14 mouse cellular contexts compared by ENCODE assay signal in genomic region chr12:79878766-79879092, GRCm38 (mm10).
A peak's percentile ranks its signal among the peaks of the same experiment; 100 is the strongest.
DNase-seq lines count a peak whose midpoint lies in the region; ATAC-seq and TF ChIP-seq lines count a peak whose summit lies in the region.
"Had no signal": no experiment of that assay in that cellular context is flagged by ENCODE, and none has a peak within 500 bp of the region (broad histone marks: within the 10 kb centered on the region; RNA-seq: fewer than 3 reads in every experiment).

No protein-coding gene starts in this region.

- 64% methylated on average over 5 of the region's 5 CpGs for WGBS in heart, embryonic 13.5 days
- WGBS in lung, embryonic 16.5 days = 45% methylated on average over 5 of the region's 5 CpGs
- 44% methylated on average over 5 of the region's 5 CpGs for WGBS in embryonic facial prominence, embryonic 15.5 days
- WGBS in limb, embryonic 14.5 days = 27% methylated on average over 5 of the region's 5 CpGs
- 88% methylated on average over 5 of the region's 5 CpGs for WGBS in thymus, adult 2 months

- TF ChIP-seq POLR2A in limb, embryonic 14.5 days (IDR thresholded peaks at IDR 0.05; ENCODE audit: borderline replicate concordance, extremely low read depth, insufficient read depth, insufficient read length) = no peak
- no peak for TF ChIP-seq POLR2A in thymus, adult 2 months (IDR thresholded peaks at IDR 0.05; ENCODE audit: control insufficient read depth, extremely low read depth, insufficient read depth, low read length, poor library complexity)

- no peak for TF ChIP-seq CTCF in thymus, adult 2 months (IDR thresholded peaks at IDR 0.05; ENCODE audit: borderline replicate concordance, control insufficient read depth, extremely low read depth, insufficient read depth, low read length, poor library complexity)

- no peak overlapping the region for H3K4me3 ChIP-seq in heart, embryonic 13.5 days
- no peak overlapping the region for H3K4me3 ChIP-seq in lung, embryonic 16.5 days (ENCODE audit: low read length)
- no peak overlapping the region for H3K4me3 ChIP-seq in embryonic facial prominence, embryonic 15.5 days (replicated peaks)
- H3K4me3 ChIP-seq in limb, embryonic 14.5 days (replicated peaks; ENCODE audit: low read length) = no peak overlapping the region
- no peak overlapping the region for H3K4me3 ChIP-seq in thymus, adult 2 months (ENCODE audit: control insufficient read depth, insufficient read depth, low read length)
- H3K4me3 ChIP-seq: liver, embryonic 15.5 days had no signal

- DNase-seq in heart, adult 9 months (ENCODE audit: low spot score in 2 of 2) = no peak
- no peak for DNase-seq in lung, postnatal 36 days
- no peak for DNase-seq in limb, embryonic 14.5 days (ENCODE audit: low spot score)
- no peak for DNase-seq in cerebellum, adult 9-11 months
- DNase-seq in thymus, adult 2 months = no peak
- DNase-seq: adrenal gland, adult 2 months; cerebellum, adult 18-20 months; gastrocnemius, postnatal 10 days; right cerebral cortex, adult 18-20 months had no signal

- H3K4me2 ChIP-seq in heart, embryonic 13.5 days = no peak overlapping the region
- no peak overlapping the region for H3K4me2 ChIP-seq in lung, embryonic 16.5 days (ENCODE audit: low read depth, low read length)
- no peak overlapping the region for H3K4me2 ChIP-seq in embryonic facial prominence, embryonic 15.5 days (replicated peaks)
- no peak overlapping the region for H3K4me2 ChIP-seq in limb, embryonic 14.5 days (replicated peaks; ENCODE audit: low read depth, low read length, severe bottlenecking)
- H3K4me2 ChIP-seq: liver, embryonic 15.5 days had no signal

- H3K27me3 ChIP-seq in heart, embryonic 13.5 days (replicated peaks) = no peaks in the 10 kb centered on the region
- H3K27me3 ChIP-seq in lung, embryonic 16.5 days (ENCODE audit: control insufficient read depth, insufficient read depth, low read depth, low read length) = no peaks in the 10 kb centered on the region
- no peaks in the 10 kb centered on the region for H3K27me3 ChIP-seq in embryonic facial prominence, embryonic 15.5 days
- H3K27me3 ChIP-seq in limb, embryonic 14.5 days (ENCODE audit: control insufficient read depth, insufficient read depth, low read length) = no peaks in the 10 kb centered on the region
- no peaks in the 10 kb centered on the region for H3K27me3 ChIP-seq in thymus, adult 2 months (ENCODE audit: control insufficient read depth, insufficient read depth, low read length)
- H3K27me3 ChIP-seq: liver, embryonic 15.5 days had no signal

- no peaks in the 10 kb centered on the region for H3K36me3 ChIP-seq in heart, embryonic 13.5 days
- H3K36me3 ChIP-seq in lung, embryonic 16.5 days (ENCODE audit: control insufficient read depth, insufficient read depth, low read length) = no peaks in the 10 kb centered on the region
- no peaks in the 10 kb centered on the region for H3K36me3 ChIP-seq in embryonic facial prominence, embryonic 15.5 days
- no peaks in the 10 kb centered on the region for H3K36me3 ChIP-seq in limb, embryonic 14.5 days (ENCODE audit: control insufficient read depth, insufficient read depth, low read length)
- H3K36me3 ChIP-seq in thymus, adult 2 months (ENCODE audit: control insufficient read depth, insufficient read depth, low read length) = no peaks in the 10 kb centered on the region
- H3K36me3 ChIP-seq: liver, embryonic 15.5 days had no signal

- H3K4me1 ChIP-seq in heart, embryonic 13.5 days = peaks cover 33% of the 10 kb centered on the region
- peaks cover 36% of the 10 kb centered on the region for H3K4me1 ChIP-seq in lung, embryonic 16.5 days (replicated peaks; ENCODE audit: control insufficient read depth, insufficient read depth, low read length)
- H3K4me1 ChIP-seq in embryonic facial prominence, embryonic 15.5 days = peaks cover 35% of the 10 kb centered on the region
- H3K4me1 ChIP-seq in limb, embryonic 14.5 days (ENCODE audit: control insufficient read depth, insufficient read depth, low read length) = peaks cover 43% of the 10 kb centered on the region
- peaks cover 6% of the 10 kb centered on the region; the same call in 1 of the 2 replicates for H3K4me1 ChIP-seq in thymus, adult 2 months (replicated peaks; ENCODE audit: control insufficient read depth, insufficient read depth, low read length)
- H3K4me1 ChIP-seq: liver, embryonic 15.5 days had no signal

- H3K9ac ChIP-seq in heart, embryonic 13.5 days = no peak overlapping the region
- H3K9ac ChIP-seq in lung, embryonic 16.5 days (ENCODE audit: low read length) = no peak overlapping the region
- no peak overlapping the region for H3K9ac ChIP-seq in embryonic facial prominence, embryonic 15.5 days
- no peak overlapping the region for H3K9ac ChIP-seq in limb, embryonic 14.5 days (ENCODE audit: low read depth, low read length, severe bottlenecking)
- H3K9ac ChIP-seq: liver, embryonic 15.5 days had no signal

- peaks cover 3% of the 10 kb centered on the region; the same call in 1 of the 2 replicates for H3K9me3 ChIP-seq in heart, embryonic 13.5 days
- H3K9me3 ChIP-seq in lung, embryonic 16.5 days (ENCODE audit: control insufficient read depth, low read length) = no peaks in the 10 kb centered on the region
- H3K9me3 ChIP-seq in embryonic facial prominence, embryonic 15.5 days (replicated peaks) = no peaks in the 10 kb centered on the region
- no peaks in the 10 kb centered on the region for H3K9me3 ChIP-seq in limb, embryonic 14.5 days (ENCODE audit: control insufficient read depth, low read length)
- H3K9me3 ChIP-seq: liver, embryonic 15.5 days had no signal

- peak overlapping the region; percentile 69; the same call in 1 of the 2 replicates for H3K27ac ChIP-seq in heart, embryonic 13.5 days (replicated peaks)
- H3K27ac ChIP-seq in lung, embryonic 16.5 days (ENCODE audit: low read length) = peak overlapping the region; percentile 89
- H3K27ac ChIP-seq in embryonic facial prominence, embryonic 15.5 days (replicated peaks) = peak overlapping the region; percentile 89
- 0 out of 2 replicates have a peak overlapping the region, but pooled peaks have one; percentile 80 for H3K27ac ChIP-seq in limb, embryonic 14.5 days (replicated peaks; ENCODE audit: low read depth, low read length)
- no peak overlapping the region for H3K27ac ChIP-seq in thymus, adult 2 months (ENCODE audit: control insufficient read depth, insufficient read depth, low read length)

- no peak for ATAC-seq in heart, embryonic 13.5 days (ENCODE audit: extremely low read depth, insufficient number of reproducible peaks, low FRiP score, low TSS enrichment)
- no peak for ATAC-seq in lung, embryonic 16.5 days (ENCODE audit: low read depth)
- ATAC-seq in embryonic facial prominence, embryonic 15.5 days (ENCODE audit: insufficient number of reproducible peaks, low FRiP score, low TSS enrichment, low read depth) = no peak
- ATAC-seq in limb, embryonic 14.5 days (ENCODE audit: low FRiP score, low read depth) = no peak
- ATAC-seq: inflammation-experienced regulatory T-cells, adult 6 months had no signal
